Mouse (Mus musculus) cerebellum, adult (tissue): Measurements from ENCODE around the gene Arhgef11.

Source experiments
- ATAC-seq: cut with Nextera tagmentation; 2 replicates; pipeline ENCODE4 v1.9.2; 2017; ENCODE audit warnings: mild to moderate bottlenecking, moderate library complexity, mixed read lengths; ENCODE audit not compliant: insufficient number of reproducible peaks, low FRiP score, low TSS enrichment

Arhgef11 gene

GRCm38 (mm10) chr3:87785626-87786214, 168.4 kb downstream of the Arhgef11 start:
- no peak for ATAC-seq
